Mouse (Mus musculus) lung, adult 2 months (tissue): ENCODE measurements around the gene Eif4g3.

Experiments used
- CTCF ChIP-seq: fragments of 200-500 bp; IDR thresholded peaks from 2 replicates; pipeline ENCODE4 v1.5.1; 2011; ENCODE audit warnings: mild to moderate bottlenecking, low read length, control low read depth; ENCODE audit not compliant: insufficient read depth
- POLR2A ChIP-seq: fragments of 200-500 bp; IDR thresholded peaks from 2 replicates; pipeline ENCODE4 v1.6.1; 2011; ENCODE audit warnings: low read depth, mild to moderate bottlenecking, control low read depth, low read length, borderline replicate concordance; ENCODE audit errors: extremely low read depth

DNA sequence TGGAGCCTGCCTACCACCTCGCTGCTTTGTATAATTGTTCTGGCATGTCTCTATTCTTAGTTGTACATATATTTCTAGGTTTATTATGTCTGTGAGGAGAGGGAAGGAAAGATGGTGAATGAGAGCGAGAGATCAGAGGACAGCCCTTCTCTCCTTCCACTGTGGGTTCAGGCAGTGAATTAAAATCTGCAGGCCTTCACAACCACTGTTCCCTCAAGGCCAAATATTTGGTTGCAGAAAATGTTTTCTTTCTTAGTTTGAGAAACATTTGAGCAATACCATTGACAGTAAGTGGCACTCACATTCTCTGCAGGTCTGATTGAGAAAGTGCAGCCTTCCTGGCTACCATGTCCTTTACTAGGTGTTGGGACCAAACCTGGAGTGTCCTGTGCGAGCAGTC, 138.9 kb downstream of the Eif4g3 start:
- no peak for TF ChIP-seq CTCF
- no peak for TF ChIP-seq POLR2A
